Mouse (Mus musculus) CH12.LX (cell line): ENCODE measurements around the gene Bcl2l11. TPM values are rescaled to one million over a fixed set of nuclear protein-coding genes. Genes with fewer than 3 reads are reported as not detected.

Source experiments
- DNase-seq: peaks from one replicate; pipeline ENCODE4 v3.0.0-alpha.2; 2013; ENCODE audit errors: extremely low read depth
- H3K27ac ChIP-seq: 2 replicates; pipeline ENCODE4 v1.5.1; 2012; ENCODE audit warnings: low read depth, mild to moderate bottlenecking, control low read depth, moderate library complexity; ENCODE audit not compliant: insufficient read depth
- H3K27me3 ChIP-seq: replicated peaks from 2 replicates; pipeline ENCODE3; 2012; ENCODE audit warnings: inconsistent platforms
- H3K36me3 ChIP-seq, 2 experiments: replicated peaks in 1 of 2; 2 replicates each; pipeline versions ENCODE3 to v1.6.1; 2012; ENCODE audit warnings: inconsistent platforms in 1 of 2, low read length in 1 of 2, mild to moderate bottlenecking in 1 of 2, mixed read lengths in 1 of 2, moderate library complexity in 1 of 2; ENCODE audit not compliant: control insufficient read depth in 1 of 2, insufficient read depth in 1 of 2
- H3K4me1 ChIP-seq, 2 experiments: 2 replicates each; pipeline ENCODE4 v1.6.1; 2012; ENCODE audit warnings: inconsistent platforms in 1 of 2, moderate library complexity in 1 of 2; ENCODE audit not compliant: insufficient read depth in 2 of 2, control insufficient read depth in 1 of 2
- H3K4me2 ChIP-seq: 2 replicates; pipeline ENCODE4 v1.6.1; 2012; ENCODE audit warnings: low read depth, mild to moderate bottlenecking, control low read depth; ENCODE audit not compliant: poor library complexity, insufficient read depth, severe bottlenecking
- H3K4me3 ChIP-seq, 3 experiments: fragments of 150-350 bp in 1 of 3; sonication (generic) in 1 of 3; replicated peaks in 1 of 3; 2 replicates each; pipeline versions ENCODE3 to v1.5.1; 2011 to 2012; ENCODE audit warnings: low read depth in 2 of 3, low read length in 2 of 3, mild to moderate bottlenecking in 2 of 3, moderate library complexity in 2 of 3, control low read depth in 1 of 3, improper control_type of control experiment in 1 of 3, inconsistent platforms in 1 of 3, mixed read lengths in 1 of 3; ENCODE audit not compliant: poor library complexity in 1 of 3
- H3K79me2 ChIP-seq: replicated peaks from 2 replicates; pipeline ENCODE4 v1.6.1; 2012; ENCODE audit warnings: mild to moderate bottlenecking, moderate library complexity; ENCODE audit not compliant: control insufficient read depth, poor library complexity, insufficient read depth, severe bottlenecking; ENCODE audit errors: extremely low read depth
- H3K9ac ChIP-seq: 2 replicates; pipeline ENCODE4 v1.6.1; 2012; ENCODE audit warnings: low read depth, mild to moderate bottlenecking, control low read depth, moderate library complexity; ENCODE audit not compliant: insufficient read depth
- H3K9me3 ChIP-seq: replicated peaks from 2 replicates; pipeline ENCODE3; 2012; ENCODE audit warnings: low read length, inconsistent platforms, mixed read lengths
- CHD1 ChIP-seq: IDR thresholded peaks from 2 replicates; pipeline ENCODE4 v1.6.1; 2012; ENCODE audit warnings: low read depth, low read length, improper control_type of control experiment, inconsistent platforms
- CHD2 ChIP-seq: IDR thresholded peaks from 2 replicates; pipeline ENCODE4 v1.6.1; 2011; ENCODE audit warnings: low read length, improper control_type of control experiment
- CTCF ChIP-seq, 2 experiments: IDR thresholded peaks in 1 of 2; conservative IDR thresholded peaks in 1 of 2; 2 replicates each; pipeline ENCODE4 v1.5.1; 2011 to 2012; ENCODE audit warnings: low read depth in 2 of 2, low read length in 2 of 2, improper control_type of control experiment in 1 of 2, inconsistent platforms in 1 of 2, mild to moderate bottlenecking in 1 of 2, moderate library complexity in 1 of 2
- ELF1 ChIP-seq: IDR thresholded peaks from 2 replicates; pipeline ENCODE4 v1.6.1; 2014; ENCODE audit warnings: low read depth, mild to moderate bottlenecking, inconsistent platforms, low read length, improper control_type of control experiment
- EP300 ChIP-seq: IDR thresholded peaks from 2 replicates; pipeline ENCODE4 v1.6.1; 2011; ENCODE audit warnings: low read length, improper control_type of control experiment
- ETS1 ChIP-seq: conservative IDR thresholded peaks from 2 replicates; pipeline ENCODE4 v1.6.1; 2012; ENCODE audit warnings: low read depth, mild to moderate bottlenecking, inconsistent platforms, low read length, improper control_type of control experiment, moderate library complexity
- GABPA ChIP-seq: IDR thresholded peaks from 2 replicates; pipeline ENCODE4 v1.6.1; 2012; ENCODE audit warnings: low read depth, low read length, improper control_type of control experiment, inconsistent platforms; ENCODE audit not compliant: insufficient replicate concordance
- HCFC1 ChIP-seq: IDR thresholded peaks from 2 replicates; pipeline ENCODE4 v1.6.1; 2012; ENCODE audit warnings: low read depth, mild to moderate bottlenecking, inconsistent platforms, low read length, improper control_type of control experiment
- JUN ChIP-seq: IDR thresholded peaks from 2 replicates; pipeline ENCODE4 v1.6.1; 2011; ENCODE audit warnings: low read depth, mild to moderate bottlenecking, low read length, improper control_type of control experiment, moderate library complexity; ENCODE audit not compliant: insufficient read depth
- KAT2A ChIP-seq: IDR thresholded peaks from 2 replicates; pipeline ENCODE4 v1.6.1; 2012; ENCODE audit warnings: low read length, improper control_type of control experiment, inconsistent platforms; ENCODE audit not compliant: insufficient replicate concordance
- MAX ChIP-seq: IDR thresholded peaks from 2 replicates; pipeline ENCODE4 v1.6.1; 2011; ENCODE audit warnings: low read length, improper control_type of control experiment
- MAZ ChIP-seq: IDR thresholded peaks from 2 replicates; pipeline ENCODE4 v1.6.1; 2012; ENCODE audit warnings: low read depth, mild to moderate bottlenecking, inconsistent platforms, low read length, improper control_type of control experiment, moderate library complexity
- MYC ChIP-seq: IDR thresholded peaks from 2 replicates; pipeline ENCODE4 v1.6.1; 2011; ENCODE audit warnings: low read depth, mild to moderate bottlenecking, improper control_type of control experiment, low read length
- NRF1 ChIP-seq: IDR thresholded peaks from 2 replicates; pipeline ENCODE4 v1.6.1; 2014; ENCODE audit warnings: low read depth, mild to moderate bottlenecking, inconsistent platforms, low read length, improper control_type of control experiment, moderate library complexity
- POLR2AphosphoS2 ChIP-seq: IDR thresholded peaks from 2 replicates; pipeline ENCODE4 v1.6.1; 2011; ENCODE audit warnings: low read depth, low read length, improper control_type of control experiment
- RAD21 ChIP-seq: IDR thresholded peaks from 2 replicates; pipeline ENCODE4 v1.6.1; 2011; ENCODE audit warnings: low read depth, mild to moderate bottlenecking, low read length, improper control_type of control experiment, moderate library complexity
- SIN3A ChIP-seq: IDR thresholded peaks from 2 replicates; pipeline ENCODE4 v1.6.1; 2012; ENCODE audit warnings: low read length, improper control_type of control experiment, inconsistent platforms
- SMC3 ChIP-seq: IDR thresholded peaks from 2 replicates; pipeline ENCODE4 v1.6.1; 2011; ENCODE audit warnings: low read depth, low read length, improper control_type of control experiment
- TBP ChIP-seq: conservative IDR thresholded peaks from 2 replicates; pipeline ENCODE4 v1.6.1; 2011; ENCODE audit warnings: low read depth, low read length, improper control_type of control experiment
- TCF12 ChIP-seq: IDR thresholded peaks from 2 replicates; pipeline ENCODE4 v1.6.1; 2014; ENCODE audit warnings: low read depth, mild to moderate bottlenecking, inconsistent platforms, low read length, improper control_type of control experiment
- USF1 ChIP-seq: IDR thresholded peaks from 2 replicates; pipeline ENCODE4 v1.6.1; 2014; ENCODE audit warnings: low read depth, mild to moderate bottlenecking, inconsistent platforms, low read length, improper control_type of control experiment
- USF2 ChIP-seq: conservative IDR thresholded peaks from 2 replicates; pipeline ENCODE4 v1.6.1; 2011; ENCODE audit warnings: low read depth, low read length, improper control_type of control experiment
- ZC3H11A ChIP-seq: IDR thresholded peaks from 2 replicates; pipeline ENCODE4 v1.6.1; 2012; ENCODE audit warnings: low read depth, mild to moderate bottlenecking, inconsistent platforms, low read length, improper control_type of control experiment
- ZKSCAN1 ChIP-seq: IDR thresholded peaks from 2 replicates; pipeline ENCODE4 v1.6.1; 2012; ENCODE audit warnings: low read depth, inconsistent platforms, low read length, improper control_type of control experiment, borderline replicate concordance
- ZNF384 ChIP-seq: IDR thresholded peaks from 2 replicates; pipeline ENCODE4 v1.6.1; 2012; ENCODE audit warnings: low read depth, low read length, improper control_type of control experiment, inconsistent platforms
- dilution Hi-C: fragments of 300-500 bp; cut with MboI; formaldehyde crosslinking; loops from 2 replicates; pipeline ENCODE4 v1.14.3; 2020; ENCODE audit warnings: low sequenced_read_pairs; ENCODE audit not compliant: extremely low pct_unique_long_range_greater_than_20kb, extremely low pct_ligation_motif_present
- in situ Hi-C: fragments of 300-500 bp; cut with MboI; formaldehyde crosslinking; loops from 3 replicates; pipeline ENCODE4 v1.14.3; 2019; ENCODE audit warnings: low sequenced_read_pairs, low pct_ligation_motif_present, low pct_unique_long_range_greater_than_20kb, mixed read lengths
- polyA plus RNA-seq: library from polyadenylated mRNA; unstranded; fragments of >175 nt; gene quantifications from 2 replicates; pipeline ENCODE4 v1.2.1, GENCODE M21; 2012; ENCODE audit warnings: low read depth; ENCODE audit not compliant: insufficient read length
- total RNA-seq, 2 experiments: library from RNA; depleted of rRNA; stranded (reverse); fragments of 300-350 nt in 1 of 2; fragments of >200 nt in 1 of 2; gene quantifications; 2 replicates each; pipeline ENCODE4 v1.2.3; 2012 to 2014

Gene Bcl2l11
- total and polyA plus RNA-seq, 3 experiments = 7.8 to 24.6 (median 11.6) TPM

GRCm38 (mm10) chr2:128155412-128156066 lies 29.7 kb downstream of the Bcl2l11 start:
- in situ Hi-C loops = no loop called here
- peaks cover 38 to 90% of the 10 kb centered on the region in 2 experiments for H3K4me1 ChIP-seq
- no peaks in the 10 kb centered on the region for H3K79me2 ChIP-seq
- no peak overlapping the region for H3K9ac ChIP-seq
- dilution Hi-C loops = no loop called here
- no peak for TF ChIP-seq ZKSCAN1
- no peak for TF ChIP-seq RAD21
- TF ChIP-seq POLR2AphosphoS2 = no peak
- no peak for TF ChIP-seq TBP
- no peak for TF ChIP-seq GABPA
- no peak for TF ChIP-seq SIN3A
- no peak for TF ChIP-seq ETS1
- TF ChIP-seq HCFC1 = no peak
- no peak for TF ChIP-seq CTCF (conservative IDR thresholded peaks at IDR 0.05 in 1 of 2, IDR thresholded peaks at IDR 0.05 in 1 of 2; ENCODE audit: low read depth in 2 of 2, low read length in 2 of 2)
- TF ChIP-seq MYC = no peak
- peaks cover 16 to 84% of the 10 kb centered on the region in 2 experiments for H3K36me3 ChIP-seq
- peaks cover under 1% of the 10 kb centered on the region for H3K9me3 ChIP-seq
- DNase-seq = no peak
- no peak overlapping the region for H3K4me3 ChIP-seq
- H3K4me2 ChIP-seq = no peak overlapping the region
- H3K27me3 ChIP-seq = no peaks in the 10 kb centered on the region
- no peak overlapping the region for H3K27ac ChIP-seq

- no peak for DNase-seq
- Histone ChIP-seq H3K79me2 (no peaks in the 10 kb centered on the region), H3K9me3 (no peaks in the 10 kb centered on the region), H3K4me1 (peaks cover 38 to 90% of the 10 kb centered on the region in 2 experiments), H3K9ac (no peak overlapping the region), H3K4me2 (no peak overlapping the region), H3K4me3 (peak overlapping the region in 1 of 3 experiments; percentile 26), H3K36me3 (peaks cover 16 to 81% of the 10 kb centered on the region in 2 experiments), H3K27me3 (no peaks in the 10 kb centered on the region)
- in situ Hi-C loops = no loop called here
- dilution Hi-C loops = no loop called here
- TF ChIP-seq CHD2 (no peak), MAZ (no peak), SMC3 (no peak), ETS1 (no peak), ELF1 (no peak), ZNF384 (no peak), NRF1 (no peak), TCF12 (no peak), CHD1 (no peak), GABPA (no peak), KAT2A (no peak), ZC3H11A (no peak), JUN (no peak), EP300 (no peak), USF1 (no peak), USF2 (no peak), MAX (no peak), MYC (no peak)
- TF ChIP-seq, all 38 proteins: peak for 0
- no peak overlapping the region for H3K27ac ChIP-seq
These were observed 30.2 kb downstream of the Bcl2l11 start for GRCm38 (mm10) chr2:128156067-128156462.
